Mouse (Mus musculus): ENCODE results near the gene Kcnk18. TPM values are rescaled to one million over a fixed set of nuclear protein-coding genes. Genes with fewer than 3 reads are reported as not detected.

Kcnk18 gene
- not detected in 2 replicates for total RNA-seq (2023)

GRCm38 (mm10) chr19:59218991-59219390 lies at the start of gene Kcnk18:
Gene Kcnk18, plus strand, starts transcription at chr19:59219214.

GRCm38 (mm10) chr19:59169936-59170765 lies 48.9 kb upstream of the Kcnk18 start, which contains the start of gene Vax1:
Gene Vax1, minus strand, starts transcription at chr19:59170056.

GRCm38 (mm10) chr19:59260718-59261442 lies 41.9 kb downstream of the Kcnk18 start, which contains the start of gene Slc18a2:
Gene Slc18a2, plus strand, starts transcription at chr19:59260896.

Other genes starting within 250 kb of the Kcnk18 start
- gene Shtn1, start 143.1 kb upstream of the Kcnk18 start, total RNA-seq (2023) = 2.5 and 2.7 TPM in 2 replicates
- gene Vax1, start 49.2 kb upstream of the Kcnk18 start, total RNA-seq (2023) = not detected in 2 replicates
- 0.86 and 1.1 TPM in 2 replicates for gene Slc18a2, start 41.7 kb downstream of the Kcnk18 start, total RNA-seq (2023)
- gene Rps12-ps3, start 103.1 kb downstream of the Kcnk18 start, total RNA-seq (2023) = 174 and 342 TPM in 2 replicates
- 75.0 and 104 TPM in 2 replicates for gene Pdzd8, start 126.6 kb downstream of the Kcnk18 start, total RNA-seq (2023)
- gene Emx2, start 239.2 kb downstream of the Kcnk18 start, total RNA-seq (2023) = not detected in 2 replicates